Mouse (Mus musculus) midbrain, embryonic 16.5 days (tissue): ENCODE data around the gene Mthfsd. TPM values are rescaled to one million over a fixed set of nuclear protein-coding genes. Genes with fewer than 3 reads are reported as not detected.

Experiments used
- ATAC-seq: fragments of 200-750 bp; cut with Nextera tagmentation; 2 replicates; pipeline ENCODE4 v1.8.0; 2017; ENCODE audit warnings: moderate TSS enrichment
- H3K27ac ChIP-seq: fragments of 300-500 bp; sonication (generic); 2 replicates; pipeline ENCODE4 v1.5.1; 2014; ENCODE audit warnings: mild to moderate bottlenecking, low read length, mixed read lengths
- H3K27me3 ChIP-seq: fragments of 300-500 bp; sonication (generic); 2 replicates; pipeline ENCODE4 v1.6.1; 2014; ENCODE audit warnings: low read depth, low read length, mixed read lengths; ENCODE audit not compliant: control insufficient read depth, insufficient read depth
- H3K36me3 ChIP-seq: fragments of 300-500 bp; sonication (generic); 2 replicates; pipeline ENCODE4 v1.6.1; 2014; ENCODE audit warnings: mild to moderate bottlenecking, low read length, moderate library complexity, mixed read lengths; ENCODE audit not compliant: control insufficient read depth, insufficient read depth
- H3K4me1 ChIP-seq: fragments of 300-500 bp; sonication (generic); 2 replicates; pipeline ENCODE4 v1.6.1; 2014; ENCODE audit warnings: mild to moderate bottlenecking, low read length, mixed read lengths; ENCODE audit not compliant: control insufficient read depth, insufficient read depth
- H3K4me2 ChIP-seq: fragments of 300-500 bp; sonication (generic); 2 replicates; pipeline ENCODE4 v1.6.1; 2014; ENCODE audit warnings: mild to moderate bottlenecking, low read length, mixed read lengths
- H3K4me3 ChIP-seq: fragments of 300-500 bp; sonication (generic); 2 replicates; pipeline ENCODE4 v1.5.1; 2014; ENCODE audit warnings: low read depth, mild to moderate bottlenecking, low read length, moderate library complexity, mixed read lengths
- H3K9ac ChIP-seq: fragments of 300-500 bp; sonication (generic); 2 replicates; pipeline ENCODE4 v1.6.1; 2014; ENCODE audit warnings: low read depth, low read length, mixed read lengths
- H3K9me3 ChIP-seq: fragments of 300-500 bp; sonication (generic); replicated peaks from 2 replicates; pipeline ENCODE4 v1.6.1; 2014; ENCODE audit warnings: mild to moderate bottlenecking, low read length, mixed read lengths; ENCODE audit not compliant: control insufficient read depth, poor library complexity, severe bottlenecking
- WGBS: fragments of 180-500 bp; shearing (Covaris S2); extraction: QIAGEN DNeasy Blood & Tissue Kit; methylation state at CpG from one replicate; pipeline ENCODE4 v1.1.7; 2014; 5-methylcytosine and 5-hydroxymethylcytosine counted together
- microRNA-seq: library from miRNA; unstranded; fragments of <30 nt; microRNA quantifications from one replicate; pipeline ENCODE4, GENCODE M21; 2017
- polyA plus RNA-seq: library from polyadenylated mRNA; unstranded; fragments of >200 nt; fragmentation: Nextera tagmentation; extraction: Ambion mirVana; gene quantifications from 2 replicates; pipeline ENCODE4 v1.2.1, GENCODE M21; 2015

The Mthfsd gene
- polyA plus RNA-seq, 1 experiment from 2014 or later = 52.3 TPM

DNA sequence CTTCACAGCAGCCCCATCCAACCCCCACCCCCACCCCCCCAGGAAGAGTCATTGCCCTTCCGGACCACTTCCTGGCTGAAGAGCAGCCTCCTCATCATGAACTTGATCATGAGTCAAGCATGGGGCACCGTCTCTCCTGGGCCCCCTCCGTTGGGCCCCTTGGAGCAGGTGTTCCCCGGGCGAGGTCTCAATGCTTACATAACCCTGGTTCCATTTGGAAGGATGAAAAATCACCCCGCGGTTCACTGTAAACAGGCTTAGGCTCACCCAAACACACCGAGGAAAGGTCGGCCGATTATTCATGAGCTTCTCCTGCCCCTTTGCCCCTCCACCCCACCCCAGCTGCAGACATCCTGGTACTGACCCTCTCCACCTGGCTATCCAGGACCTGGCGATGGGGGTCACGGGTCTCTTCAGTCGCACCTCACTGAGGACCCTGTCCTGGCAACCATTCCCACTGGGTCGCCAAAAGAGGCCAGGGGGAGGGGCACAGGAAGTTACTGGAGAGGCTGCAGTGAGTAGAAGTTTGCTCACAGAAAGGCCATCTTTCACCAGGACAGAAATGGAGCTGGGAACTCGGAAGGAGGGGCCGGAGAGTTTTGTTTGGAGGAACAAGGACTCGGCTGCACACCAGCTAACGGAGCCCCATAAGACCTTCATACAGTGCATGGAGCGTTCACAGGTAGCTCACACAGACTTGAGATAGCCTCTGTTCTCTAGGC lies 64.3 kb downstream of the Mthfsd start:
- no peak overlapping the region for H3K4me3 ChIP-seq
- H3K9ac ChIP-seq = no peak overlapping the region
- no peak overlapping the region for H3K27ac ChIP-seq
- WGBS = 62% methylated on average over 19 of the region's 19 CpGs
- no peaks in the 10 kb centered on the region for H3K9me3 ChIP-seq
- H3K4me1 ChIP-seq = no peaks in the 10 kb centered on the region
- H3K4me2 ChIP-seq = no peak overlapping the region
- no peaks in the 10 kb centered on the region for H3K27me3 ChIP-seq
- ATAC-seq = no peak
- no peaks in the 10 kb centered on the region for H3K36me3 ChIP-seq

Small RNA genes within 50 kb of the gene (microRNA-seq; reads per million reads assigned to microRNA genes)
- gene Gm27530 = not detected

Other genes with a start within 250 kb of the Mthfsd start
- gene Foxf1, start 24.0 kb downstream of the Mthfsd start, polyA plus RNA-seq = 0.91 and 1.1 TPM in 2 replicates
- 1.7 and 2.0 TPM in 2 replicates for gene Foxc2, start 7.8 kb upstream of the Mthfsd start, polyA plus RNA-seq
- gene Foxl1, start 19.5 kb upstream of the Mthfsd start, polyA plus RNA-seq = 0.06 TPM in 1 of 2 replicates, not detected in the other